Mouse (Mus musculus) mature B cell (primary cell): Measurements from ENCODE around the gene Ccdc28a.

Source experiments
- in situ Hi-C: fragments of 300-500 bp; cut with MboI; formaldehyde crosslinking; loops from 2 replicates; pipeline ENCODE4 v1.14.3; 2019

Gene Ccdc28a

GRCm38 (mm10) chr10:18234560-18235401 lies at the start of gene Ccdc28a:
TSS of gene Ccdc28a (minus strand) at chr10:18234998.
- in situ Hi-C loops, result no loop called here

- in situ Hi-C loops, result no loop called here
Measured at GRCm38 (mm10) chr10:18283991-18284390, 49.2 kb upstream of the Ccdc28a start.

GRCm38 (mm10) chr10:18276090-18276734 lies 41.4 kb upstream of the Ccdc28a start:
- in situ Hi-C loops, result no loop called here

- in situ Hi-C loops, result no loop called here
Measured at GRCm38 (mm10) chr10:18251345-18251744, 16.5 kb upstream of the Ccdc28a start.

GRCm38 (mm10) chr10:18243614-18244013 lies 8.8 kb upstream of the Ccdc28a start:
- in situ Hi-C loops, result no loop called here

DNA sequence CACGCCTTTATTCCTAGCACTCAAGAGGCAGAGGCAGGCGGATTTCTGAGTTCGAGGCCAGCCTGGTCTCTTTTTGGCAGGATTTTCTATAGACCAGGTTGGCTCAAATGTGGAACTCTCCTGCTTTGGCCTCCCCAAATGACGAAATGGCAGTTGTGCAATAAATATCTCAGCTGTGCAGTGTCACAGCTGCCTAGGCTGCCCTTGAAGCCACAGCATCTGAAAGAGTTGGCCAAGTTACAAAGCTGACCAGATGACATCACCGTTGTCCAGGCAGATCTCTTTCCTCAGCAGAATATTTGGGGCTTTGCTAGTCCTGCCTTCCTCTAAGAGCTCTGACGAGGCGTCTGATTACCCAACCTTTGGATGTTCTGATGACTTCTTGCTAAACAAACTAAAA lies 2.4 kb upstream of the Ccdc28a start:
- in situ Hi-C loops, result no loop called here

DNA sequence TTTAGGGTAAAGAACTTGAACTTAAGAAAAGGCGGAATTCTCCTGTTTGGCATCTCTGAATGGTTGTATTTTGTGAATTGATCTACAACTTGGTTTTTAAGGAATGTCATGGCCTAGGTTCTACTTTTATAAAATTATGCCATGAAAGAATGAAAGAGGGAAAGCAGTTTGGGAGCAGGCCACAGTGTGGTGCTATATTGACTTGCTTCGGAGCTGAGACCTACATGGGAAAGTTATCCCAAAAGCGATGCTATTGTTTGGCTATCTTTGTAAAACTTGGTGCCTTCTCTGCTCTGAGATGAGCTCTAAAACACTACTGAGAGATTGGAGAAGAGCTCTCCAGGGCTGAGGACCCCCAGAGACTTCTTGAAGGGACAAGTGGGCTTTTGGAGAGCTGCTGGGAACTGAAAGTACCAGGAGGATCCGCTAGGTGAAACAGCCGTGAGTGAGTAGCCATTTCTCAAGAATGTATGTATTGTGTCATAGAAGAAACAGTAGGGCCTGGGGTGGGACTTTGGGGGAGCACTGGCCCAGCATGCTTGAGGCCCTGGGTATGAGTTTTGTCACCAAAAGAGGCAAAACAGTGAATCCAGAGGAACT lies 1.6 kb upstream of the Ccdc28a start:
- in situ Hi-C loops, result no loop called here

- in situ Hi-C loops, result no loop called here
Measured at GRCm38 (mm10) chr10:18235402-18235747, 577 bp upstream of the Ccdc28a start.

- in situ Hi-C loops, result no loop called here
Measured at GRCm38 (mm10) chr10:18233891-18234290, 907 bp downstream of the Ccdc28a start.

- in situ Hi-C loops, result no loop called here
Measured at GRCm38 (mm10) chr10:18224386-18224785, 10.4 kb downstream of the Ccdc28a start.

GRCm38 (mm10) chr10:18219351-18219750 lies 15.4 kb downstream of the Ccdc28a start:
- in situ Hi-C loops, result no loop called here

GRCm38 (mm10) chr10:18214124-18214523 lies 20.7 kb downstream of the Ccdc28a start:
- in situ Hi-C loops, result no loop called here

GRCm38 (mm10) chr10:18213373-18213772 lies 21.4 kb downstream of the Ccdc28a start:
- in situ Hi-C loops, result no loop called here

DNA sequence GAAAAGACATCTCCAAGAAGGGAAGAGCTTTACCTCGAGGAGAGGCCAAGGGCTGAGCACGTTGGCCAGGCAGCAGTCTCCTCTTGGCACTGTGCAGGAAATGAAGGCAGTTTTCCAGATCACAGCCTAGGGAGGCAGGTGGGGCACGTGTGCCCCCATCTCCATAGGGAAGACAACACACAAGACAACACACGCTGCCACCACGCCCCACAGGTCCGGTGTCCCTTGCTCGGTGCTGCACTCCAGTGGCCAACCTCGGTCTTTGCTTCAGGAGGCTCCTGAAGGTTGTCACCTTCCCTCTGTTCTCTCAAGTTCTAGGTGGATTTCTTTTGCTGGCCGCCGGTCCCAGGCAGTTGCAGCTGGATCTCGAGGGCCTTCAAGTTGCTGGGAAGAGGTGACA lies 24.1 kb downstream of the Ccdc28a start, which contains the start of gene Ect2l:
Gene Ect2l, minus strand, starts transcription at position 165 of the 400 bp plus-strand sequence.
- in situ Hi-C loops, result no loop called here

DNA sequence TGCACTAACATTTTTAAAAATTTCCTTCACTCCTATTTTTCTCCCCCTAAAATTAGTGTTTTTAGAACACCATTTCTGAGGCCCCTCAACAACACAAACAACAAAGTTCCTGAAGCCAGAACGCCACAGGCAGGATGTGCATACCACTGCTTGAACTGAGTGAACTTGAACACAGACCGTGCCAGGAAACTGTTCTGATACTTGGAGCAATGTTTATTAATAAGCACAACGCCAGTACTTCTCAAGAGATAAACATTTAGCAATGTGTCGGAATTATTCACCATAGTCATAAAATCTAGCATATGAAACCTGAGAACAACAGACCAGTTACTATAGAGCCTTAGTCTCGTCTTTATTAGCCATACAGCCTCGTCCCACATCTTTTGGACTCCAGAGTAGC lies 24.7 kb downstream of the Ccdc28a start:
- in situ Hi-C loops, result no loop called here

DNA sequence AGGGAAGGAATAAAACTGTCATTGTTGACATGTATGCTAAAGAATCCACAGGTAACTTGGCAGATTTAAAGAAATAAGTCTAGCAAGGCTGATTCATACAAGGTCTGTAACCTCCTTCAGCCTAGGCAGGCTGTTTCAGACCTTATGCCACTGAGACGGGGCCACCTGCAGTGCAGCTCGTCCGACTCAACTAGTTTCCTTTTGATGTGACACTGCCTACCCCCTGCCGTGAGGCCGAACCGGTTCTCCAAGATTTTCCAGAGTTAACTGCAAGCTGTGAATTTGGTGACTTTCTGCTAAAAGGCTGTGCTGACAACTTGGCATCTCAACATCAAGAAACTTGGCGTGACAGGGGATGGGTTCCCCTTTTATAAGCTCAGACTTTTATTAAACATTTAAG lies 30.7 kb downstream of the Ccdc28a start:
- in situ Hi-C loops, result no loop called here

DNA sequence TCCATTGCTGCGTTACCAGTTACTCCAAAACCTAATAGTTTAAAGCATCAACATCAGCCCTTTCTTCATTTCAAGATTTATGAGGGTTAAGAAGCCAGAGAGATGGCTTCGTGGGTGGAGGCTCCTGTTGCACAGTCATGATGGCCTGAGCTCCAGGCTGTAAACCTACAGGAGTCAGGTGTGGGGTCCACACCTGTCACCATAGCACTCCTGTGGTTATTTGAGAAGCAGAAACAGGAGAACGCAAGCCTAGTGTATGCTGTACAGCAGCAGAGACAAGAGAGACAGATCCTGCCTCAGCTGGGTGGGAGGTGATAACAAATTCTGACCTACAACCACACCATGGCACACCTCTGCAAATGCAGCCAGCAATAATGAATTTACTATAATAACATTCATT lies 32.4 kb downstream of the Ccdc28a start:
- in situ Hi-C loops, result no loop called here

DNA sequence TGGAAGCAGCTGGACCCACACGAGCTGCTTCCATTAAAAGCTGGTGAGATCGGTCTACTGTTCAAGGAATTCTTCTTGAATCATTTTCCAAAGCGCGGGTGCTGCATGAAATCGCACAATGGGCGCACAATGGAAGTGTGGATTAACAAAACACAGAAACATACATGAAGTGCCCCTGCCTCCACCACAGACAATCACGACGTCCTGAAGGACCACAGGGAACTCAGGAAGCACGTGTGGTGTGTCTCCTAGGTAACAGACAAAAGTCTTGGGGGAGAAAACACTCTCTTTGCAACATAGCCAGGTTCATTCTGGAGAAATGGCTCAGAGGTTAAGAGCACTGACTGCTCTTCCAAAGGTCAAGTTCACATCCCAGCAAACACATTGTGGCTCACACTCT lies 34.1 kb downstream of the Ccdc28a start:
- in situ Hi-C loops, result no loop called here

- in situ Hi-C loops, result loop anchor here (10.0 kb wide), 1 partner anchor 465 kb away; no protein-coding TSS in a partner anchor
Measured at GRCm38 (mm10) chr10:18199919-18200318, 34.9 kb downstream of the Ccdc28a start.

DNA sequence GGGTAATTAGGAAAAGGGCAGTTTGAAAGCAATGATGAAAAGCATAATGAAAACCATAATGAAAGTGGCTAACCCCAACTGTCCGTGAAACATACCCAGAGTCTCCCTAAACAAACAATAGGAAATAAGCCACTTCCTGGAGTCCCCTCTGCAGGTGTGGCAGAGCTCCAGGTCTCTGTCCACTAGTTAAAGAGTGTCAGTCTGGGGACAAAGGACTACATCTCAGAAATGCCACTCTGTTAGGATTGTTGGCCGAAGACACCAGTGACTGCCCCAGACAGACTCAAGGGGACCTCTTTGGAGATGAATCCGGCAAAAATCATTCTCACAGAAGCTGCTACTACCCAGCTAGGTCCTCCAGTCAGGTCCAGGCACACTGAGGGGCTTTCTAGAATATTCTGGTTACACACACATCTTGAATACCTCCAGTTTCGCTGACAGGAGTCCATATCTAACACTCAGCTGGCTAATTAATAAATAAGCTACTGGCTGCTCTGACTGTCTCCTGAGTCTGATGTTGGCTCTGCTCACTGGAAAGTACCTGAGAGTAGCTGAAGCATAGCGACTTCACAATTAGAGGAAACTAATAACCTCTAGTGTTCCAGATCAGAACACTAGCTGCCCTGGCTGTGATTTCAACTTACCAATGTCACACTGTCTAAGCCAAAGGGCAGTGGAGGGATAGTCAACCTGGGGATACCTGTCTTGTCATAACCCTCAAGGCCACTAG lies 36.3 kb downstream of the Ccdc28a start:
- in situ Hi-C loops, result loop anchor here (10.0 kb wide), 1 partner anchor 464 kb away; no protein-coding TSS in a partner anchor

GRCm38 (mm10) chr10:18197206-18197979 lies 37.4 kb downstream of the Ccdc28a start:
- in situ Hi-C loops, result loop anchor here (10.0 kb wide), 1 partner anchor 463 kb away; no protein-coding TSS in a partner anchor
